Mouse (Mus musculus) adrenal gland, postnatal 36 days (tissue): ENCODE measurements around the gene Hspe1. TPM values are rescaled to one million over a fixed set of nuclear protein-coding genes. Genes with fewer than 3 reads are reported as not detected.
"Not testable (repeated sequence)": the region's sequence is repeated elsewhere in the genome, so short reads cannot be mapped to it uniquely, and the experiment has no call there.

Experiments
- DNase-seq, 2 experiments: peaks; one replicate each; pipeline ENCODE4 v3.0.0; 2021; ENCODE audit warnings: mixed read lengths in 1 of 2
- long read RNA-seq, 2 experiments: library from polyadenylated mRNA; stranded (forward); transcript quantifications; one replicate each; pipeline ENCODE4 v2.0.0; 2021; ENCODE audit warnings: borderline sequencing depth in 2 of 2
- total RNA-seq, 2 experiments: library from RNA; stranded (reverse); gene quantifications; 2 replicates each; pipeline ENCODE4 v1.2.3; 2021

Hspe1 gene
- 100 to 1,000 TPM; 769 to 795 TPM for total RNA-seq
- long read RNA-seq, experiment 1, transcript Hspe1-202 (2 exons, 964 nt): minor isoform, 10 of 1,538 reads
- long read RNA-seq, experiment 1, transcript Hspe1-201 (4 exons, 774 nt): major isoform, 1,389 of 1,538 reads
- long read RNA-seq, experiment 1, partial matches to known transcripts: 100 of 1,538 reads
- long read RNA-seq, experiment 1, other reads (novel, unspliced or antisense): 39 of 1,538 reads
- long read RNA-seq, experiment 2, transcript Hspe1-201 (4 exons, 774 nt): major isoform, 507 of 538 reads
- long read RNA-seq, experiment 2, partial matches to known transcripts: 22 of 538 reads
- long read RNA-seq, experiment 2, other reads (novel, unspliced or antisense): 9 of 538 reads

DNA sequence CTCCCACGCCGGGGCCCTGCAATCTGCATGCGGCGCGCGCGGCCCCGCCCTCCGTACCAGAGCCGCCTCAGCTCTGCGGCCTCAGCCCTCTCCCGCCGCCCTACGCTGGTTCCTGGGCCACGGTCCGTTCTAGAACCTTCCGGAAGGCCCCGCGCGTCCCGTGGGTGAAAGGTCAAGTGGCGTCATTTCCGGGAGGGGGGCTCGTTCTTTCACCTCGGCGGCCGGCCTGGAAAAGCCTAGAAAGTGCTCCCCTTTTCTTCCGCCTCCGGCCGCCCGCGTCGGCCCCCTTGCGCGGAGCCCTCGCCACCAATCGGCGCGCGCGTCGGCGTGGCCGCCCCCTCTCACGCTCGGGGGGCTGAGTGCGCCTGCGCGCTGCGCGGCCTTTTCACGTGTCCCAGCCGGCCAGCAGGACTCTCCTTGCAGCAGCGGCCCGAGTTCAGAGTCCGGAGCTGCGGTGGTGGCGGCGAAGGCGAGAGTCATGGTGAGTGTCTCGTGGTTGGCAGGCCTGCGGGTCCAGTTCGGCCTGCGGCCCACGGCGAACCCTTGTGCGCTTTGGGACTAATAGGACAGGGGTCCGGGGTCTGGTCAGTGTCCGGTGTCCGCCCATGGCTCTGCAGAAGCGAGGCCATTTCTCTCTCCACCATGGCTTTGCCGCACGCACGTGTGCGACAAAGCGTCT is at the start of gene Hspe1, which contains the start of gene Hspd1:
Hspe1 (plus strand) TSS at position 201 of the 679 bp plus-strand sequence.
Hspd1 (minus strand) TSS at position 312 of the 679 bp plus-strand sequence.
- DNase-seq: peak; percentile 99

DNA sequence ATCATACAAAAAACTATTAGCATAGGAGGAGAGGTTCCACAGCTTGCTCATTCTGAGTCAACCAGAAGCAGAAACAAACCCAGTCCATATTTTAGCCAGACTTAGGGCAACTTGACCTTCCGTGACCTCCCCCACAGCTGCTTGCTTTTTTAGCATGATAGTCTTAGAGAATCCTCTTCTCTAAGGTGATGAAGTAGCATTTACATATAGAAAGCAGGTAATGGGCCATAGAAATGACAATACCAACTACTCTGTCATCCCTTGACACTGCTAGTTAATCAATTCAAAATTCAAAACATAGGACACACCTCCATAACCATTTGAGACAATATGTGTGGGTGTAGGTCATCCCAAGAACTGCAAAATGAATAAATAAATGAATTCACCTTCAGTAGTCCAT is 48.0 kb upstream of the Hspe1 start:
- no peak for DNase-seq

DNA sequence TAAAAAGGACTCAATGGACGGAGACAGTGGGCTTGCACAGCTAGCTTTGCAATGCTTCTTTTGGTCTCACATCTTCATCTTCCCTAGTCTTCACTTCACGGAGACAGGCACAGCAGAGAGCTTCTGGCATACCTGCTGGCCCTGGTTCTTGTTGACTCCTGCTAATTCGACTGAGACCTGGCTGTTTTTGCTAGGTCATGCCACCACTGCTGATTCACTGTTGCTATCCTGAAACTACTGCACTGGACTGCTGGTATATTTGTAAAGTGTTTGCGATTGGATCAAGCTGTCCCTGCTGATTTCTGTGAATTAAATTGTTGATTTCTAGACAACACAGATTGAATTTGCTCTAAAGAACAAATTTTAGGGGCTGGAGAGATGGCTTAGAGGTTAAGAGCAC is 46.2 kb upstream of the Hspe1 start:
- DNase-seq: no peak

DNA sequence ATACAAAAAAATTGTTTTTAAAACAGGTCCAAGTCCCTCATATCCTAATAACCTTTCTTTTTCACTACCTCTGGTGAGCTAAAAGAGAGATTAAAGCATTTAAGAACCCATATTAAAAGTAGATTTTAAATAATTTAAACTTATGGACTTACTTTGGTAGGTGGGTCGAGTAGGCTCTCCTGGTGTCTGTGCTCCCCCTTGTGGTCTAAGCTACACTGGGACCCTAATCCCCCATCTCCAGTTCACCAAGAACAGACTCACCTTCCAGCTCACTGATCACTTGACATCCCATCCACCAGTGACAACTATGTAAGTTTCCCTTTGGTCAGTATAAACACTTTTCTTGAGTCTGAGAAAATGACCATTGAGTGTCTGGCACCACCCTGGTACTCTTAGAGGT is 45.7 kb upstream of the Hspe1 start:
- no peak for DNase-seq

DNA sequence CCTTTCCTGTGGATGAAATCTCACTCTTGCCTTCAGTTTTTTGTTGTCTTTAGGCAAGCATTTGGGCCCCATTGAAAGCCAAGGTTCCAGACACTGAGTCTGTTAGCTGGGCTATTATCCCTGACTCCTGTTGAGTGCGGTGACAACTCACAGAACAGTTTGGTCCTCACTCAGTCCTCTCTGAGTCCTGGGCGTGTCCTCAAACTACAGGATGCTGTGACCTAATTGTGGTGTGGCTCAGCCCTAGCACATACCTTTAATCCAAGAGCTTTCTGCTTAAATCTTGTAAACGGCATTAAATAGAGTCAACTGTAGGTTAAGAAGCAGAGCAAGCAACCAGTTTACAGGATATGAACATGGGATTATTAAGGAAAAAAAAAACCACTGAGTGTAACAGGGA is 44.8 kb upstream of the Hspe1 start:
- no peak for DNase-seq

DNA sequence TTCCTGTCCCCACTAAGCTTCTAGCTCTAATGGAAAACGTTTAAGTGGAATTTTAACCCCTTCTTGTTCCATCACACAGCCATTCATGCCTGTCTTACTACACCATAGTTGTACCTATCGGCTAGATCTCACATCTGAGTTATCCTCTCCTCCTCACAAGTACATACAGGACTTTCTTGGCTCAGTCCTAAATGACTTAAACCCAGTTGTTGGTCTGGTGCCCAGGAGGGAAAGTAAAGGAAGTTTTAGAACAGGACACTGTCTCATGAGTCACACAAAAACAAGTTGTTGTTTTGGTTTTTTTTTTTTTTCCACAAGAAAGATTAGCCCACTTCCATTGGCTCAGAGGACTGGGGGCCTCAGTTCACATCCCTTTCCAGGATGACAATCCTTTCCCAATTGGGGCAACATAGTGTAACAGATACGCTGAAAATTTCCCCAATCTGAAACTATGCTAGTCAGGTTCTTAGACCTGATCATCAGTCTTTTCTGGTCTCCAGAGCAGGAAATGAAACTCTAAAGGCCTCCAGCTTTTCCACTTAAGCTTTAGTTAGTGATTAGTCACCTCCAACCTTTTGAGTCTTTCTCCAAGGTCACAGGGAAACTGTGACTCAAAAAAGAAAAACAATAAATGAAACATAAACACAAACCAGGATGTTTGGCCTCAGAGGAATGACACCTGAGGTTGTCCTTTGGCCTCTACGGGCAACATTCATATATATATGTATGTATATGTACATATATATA is 38.9 kb upstream of the Hspe1 start:
- DNase-seq: no peak

DNA sequence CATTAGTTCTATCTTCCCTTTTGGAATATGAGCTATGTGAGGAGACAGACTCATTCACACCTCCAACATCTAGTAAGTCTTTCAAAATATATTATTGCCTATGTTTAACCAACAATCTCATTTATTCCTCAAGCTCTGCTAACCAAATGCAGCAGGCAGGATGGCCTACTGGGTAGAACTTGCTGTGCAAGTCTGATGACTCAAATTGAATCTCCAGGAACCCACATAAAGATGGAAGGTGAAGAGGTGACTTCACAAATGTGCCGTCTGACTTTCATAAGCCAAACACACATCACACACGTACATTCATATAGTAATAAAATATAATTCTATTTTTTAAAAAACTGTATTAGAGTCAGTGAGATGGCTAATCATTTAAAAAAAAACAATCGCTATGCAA is 36.3 kb upstream of the Hspe1 start:
- no peak for DNase-seq

DNA sequence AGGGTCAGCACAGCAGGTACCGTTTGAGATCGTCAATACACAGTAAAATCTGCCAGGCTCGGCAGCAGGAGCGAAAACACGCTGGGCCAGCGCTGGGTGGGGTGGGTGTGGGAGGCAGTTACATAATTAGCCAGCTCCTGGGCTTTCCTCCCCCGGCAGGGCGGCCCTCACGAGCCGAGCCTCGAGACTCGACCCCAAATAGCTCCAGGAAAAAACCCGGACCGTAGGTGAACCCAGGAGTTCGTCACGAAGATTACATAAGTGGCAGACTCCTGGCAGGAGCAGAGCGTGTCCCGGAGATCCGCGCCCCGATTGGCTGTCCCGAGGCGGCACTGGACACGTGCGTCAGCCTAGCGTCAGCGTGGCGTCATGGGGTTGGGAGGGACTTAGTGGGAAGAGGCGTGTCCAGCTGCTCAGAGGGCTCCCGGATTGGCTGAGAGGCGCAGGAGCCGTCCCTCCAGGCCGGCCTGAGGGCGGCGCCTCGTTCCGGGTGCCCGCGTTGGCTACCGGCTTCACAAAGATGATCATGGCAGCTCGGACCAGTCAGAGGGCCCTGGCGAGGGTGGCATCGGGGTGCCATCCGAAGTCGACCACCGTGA is 35.5 kb upstream of the Hspe1 start, which contains the start of gene Coq10b:
Coq10b (plus strand) TSS at position 416 of the 599 bp plus-strand sequence.
- peak; percentile 99 for DNase-seq

DNA sequence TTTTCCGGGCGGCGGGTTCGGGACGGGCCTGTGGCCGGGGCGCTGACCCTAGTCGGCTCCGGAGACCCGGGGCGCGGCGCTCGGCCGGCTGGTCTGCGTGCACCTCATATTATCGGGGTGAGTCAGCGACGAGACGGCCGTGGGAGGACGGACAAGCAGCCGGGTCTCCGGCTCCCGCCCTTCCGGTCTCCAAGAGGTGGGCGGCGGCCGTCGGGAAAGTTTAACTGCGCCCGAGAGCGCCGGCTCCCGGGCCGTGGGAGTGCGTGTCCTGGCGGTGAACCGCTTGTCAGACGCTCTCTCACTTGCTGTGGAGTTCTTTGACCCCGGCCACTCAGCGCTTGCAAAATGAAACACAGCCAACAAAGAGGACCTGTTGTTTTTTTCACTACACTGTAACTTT is 34.9 kb upstream of the Hspe1 start:
- DNase-seq: peak; percentile 88 to 89

DNA sequence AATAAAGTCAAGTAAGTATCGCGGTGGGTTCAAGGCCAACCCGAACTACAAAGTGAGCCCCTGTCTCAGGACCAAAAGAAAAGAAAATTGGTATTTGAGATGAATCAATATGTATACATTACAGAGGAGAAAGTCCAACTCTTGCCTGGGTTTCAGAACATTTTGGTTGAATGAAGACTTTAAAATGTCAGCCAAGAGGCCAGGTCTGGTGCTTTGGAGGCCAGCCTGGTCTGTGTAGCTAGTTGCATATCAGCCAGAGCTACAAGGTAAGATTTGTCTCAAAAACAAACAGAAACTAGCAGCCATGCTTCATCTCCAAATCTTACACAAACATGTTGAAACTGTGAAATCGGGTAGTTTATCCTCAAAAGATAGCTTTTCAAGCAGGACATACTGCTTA is 34.3 kb upstream of the Hspe1 start:
- DNase-seq: no peak

DNA sequence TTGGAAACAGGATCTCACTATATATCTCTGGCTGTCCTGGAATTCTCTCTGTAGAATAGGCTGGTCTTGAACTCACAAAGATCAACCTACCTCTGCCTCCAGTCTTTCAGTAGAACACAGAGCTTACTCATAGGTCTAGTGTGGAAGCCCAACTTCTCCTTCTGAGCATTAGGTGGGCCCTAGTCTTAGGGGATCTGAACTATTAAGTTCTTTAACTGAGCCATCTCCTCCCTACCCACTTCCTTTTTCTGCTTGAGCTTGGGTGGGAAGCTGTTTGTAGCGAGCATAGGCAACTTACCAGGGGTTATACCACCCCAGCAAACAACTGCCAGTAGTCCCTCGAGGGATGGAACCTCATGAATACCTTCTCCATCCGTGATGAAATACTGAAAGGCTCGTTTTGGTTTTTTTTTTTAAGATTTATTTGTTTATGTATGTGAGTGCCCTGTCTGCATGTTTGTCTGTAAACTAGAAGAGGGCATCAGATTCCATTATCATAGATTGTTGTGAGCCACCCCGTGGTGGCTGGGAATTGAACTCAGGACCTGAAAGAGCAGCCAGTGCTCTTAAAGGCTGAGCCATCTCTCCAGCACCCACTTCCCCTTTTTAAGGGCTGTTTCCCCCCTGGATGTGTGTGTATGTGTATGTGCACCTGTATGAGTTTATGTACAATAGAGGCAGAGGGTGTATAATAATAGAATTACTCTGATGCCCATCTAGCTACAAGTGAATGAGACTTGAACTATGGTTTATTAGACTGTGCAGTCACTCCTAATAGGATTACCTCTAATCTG is 32.4 kb upstream of the Hspe1 start:
- DNase-seq: no peak

DNA sequence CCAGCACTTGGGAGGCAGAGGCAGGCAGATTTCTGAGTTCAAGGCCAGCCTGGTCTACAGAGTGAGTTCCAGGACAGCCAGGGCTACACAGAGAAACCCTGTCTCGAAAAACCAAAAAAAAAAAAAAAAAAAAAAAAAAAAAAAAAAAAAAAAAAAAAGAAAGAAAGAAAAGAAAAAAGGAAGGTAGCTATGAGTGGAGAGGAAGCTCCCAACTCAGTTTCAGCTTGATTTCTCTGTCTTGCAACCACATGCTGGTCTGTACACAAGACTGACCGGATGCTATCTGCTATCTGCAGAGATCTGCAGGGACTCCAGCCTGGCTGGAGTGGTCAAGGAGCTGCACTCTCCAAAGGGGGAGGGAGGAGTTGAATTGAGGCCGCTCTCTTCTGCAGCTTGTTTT is 29.5 kb upstream of the Hspe1 start:
- not testable (repeated sequence) for DNase-seq

DNA sequence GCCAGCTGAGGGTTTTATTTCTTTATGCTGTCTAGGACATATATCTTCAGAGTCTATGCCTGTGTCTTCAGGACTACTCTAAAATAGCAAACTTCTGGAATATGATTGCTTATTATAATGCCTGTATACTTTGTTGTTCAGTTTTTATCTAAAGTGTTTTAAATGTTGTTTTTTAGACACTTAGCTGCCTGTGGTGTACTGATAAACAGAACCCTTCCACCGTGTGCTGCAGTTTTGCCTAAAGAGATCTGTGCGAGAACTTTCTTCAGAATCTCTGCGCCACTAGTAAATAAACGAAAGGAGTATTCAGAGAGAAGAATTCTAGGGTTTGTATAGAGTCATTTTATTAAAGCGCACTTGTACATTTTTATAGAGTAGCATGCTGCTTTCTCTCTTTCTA is 26.8 kb upstream of the Hspe1 start:
- DNase-seq: no peak

DNA sequence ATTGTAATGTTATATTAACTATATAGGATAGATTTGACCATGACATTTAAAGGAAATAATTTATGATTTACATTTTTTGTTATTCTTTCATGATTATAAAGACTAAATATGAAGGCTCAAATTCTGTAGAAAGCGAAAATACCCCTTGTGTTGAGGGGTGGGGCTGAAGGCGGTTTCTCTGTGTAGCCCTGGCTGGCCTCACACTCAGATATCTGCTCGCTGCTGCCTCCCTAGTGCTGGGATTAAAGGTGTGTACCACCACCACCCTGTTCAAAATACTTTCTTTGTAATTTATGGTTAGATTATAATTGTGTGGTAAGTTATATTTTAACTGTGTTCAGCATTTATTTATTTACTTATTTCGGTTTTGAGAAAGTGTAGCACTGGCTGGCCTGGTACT is 26.2 kb upstream of the Hspe1 start:
- DNase-seq: no peak

DNA sequence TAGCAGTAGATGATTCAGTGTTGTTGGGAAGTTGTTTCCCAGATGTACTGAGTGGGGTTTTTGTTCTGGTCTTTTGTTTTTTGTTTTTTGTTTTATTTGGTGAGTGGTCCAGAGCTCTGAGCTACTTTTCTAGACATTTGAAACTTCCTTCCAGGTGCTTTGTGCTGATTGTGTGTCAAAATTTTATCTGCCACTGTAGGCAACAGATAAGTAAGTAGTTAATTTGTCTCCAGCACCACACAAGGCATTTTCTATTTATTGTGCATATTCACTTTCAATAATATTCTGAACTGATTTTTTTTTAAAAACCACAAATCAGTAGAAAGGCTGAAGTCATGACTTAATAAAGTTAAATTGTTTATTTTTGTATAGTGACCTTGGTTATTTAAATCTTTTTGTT is 15.6 kb upstream of the Hspe1 start:
- not testable (repeated sequence) for DNase-seq

DNA sequence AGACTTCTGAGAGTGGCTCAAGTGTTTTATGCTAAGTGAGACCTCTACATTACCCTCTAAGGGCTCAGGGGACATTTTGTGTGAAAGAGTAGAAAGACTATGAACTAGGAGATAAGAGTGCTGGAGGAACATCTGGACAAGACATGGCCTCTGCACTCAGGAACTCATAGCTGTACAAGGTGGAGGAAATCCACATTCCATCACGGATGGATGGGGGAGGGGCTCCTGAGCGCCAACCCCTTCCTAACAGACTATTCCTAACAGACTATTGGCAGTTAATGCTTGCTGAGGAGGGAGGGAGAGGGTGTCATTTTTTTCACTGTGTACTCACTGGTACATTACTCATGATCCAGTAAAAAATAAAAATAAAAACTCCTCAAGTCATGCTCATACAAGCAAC is 13.2 kb upstream of the Hspe1 start:
- peak in 1 of 2 experiments; percentile 21 for DNase-seq

DNA sequence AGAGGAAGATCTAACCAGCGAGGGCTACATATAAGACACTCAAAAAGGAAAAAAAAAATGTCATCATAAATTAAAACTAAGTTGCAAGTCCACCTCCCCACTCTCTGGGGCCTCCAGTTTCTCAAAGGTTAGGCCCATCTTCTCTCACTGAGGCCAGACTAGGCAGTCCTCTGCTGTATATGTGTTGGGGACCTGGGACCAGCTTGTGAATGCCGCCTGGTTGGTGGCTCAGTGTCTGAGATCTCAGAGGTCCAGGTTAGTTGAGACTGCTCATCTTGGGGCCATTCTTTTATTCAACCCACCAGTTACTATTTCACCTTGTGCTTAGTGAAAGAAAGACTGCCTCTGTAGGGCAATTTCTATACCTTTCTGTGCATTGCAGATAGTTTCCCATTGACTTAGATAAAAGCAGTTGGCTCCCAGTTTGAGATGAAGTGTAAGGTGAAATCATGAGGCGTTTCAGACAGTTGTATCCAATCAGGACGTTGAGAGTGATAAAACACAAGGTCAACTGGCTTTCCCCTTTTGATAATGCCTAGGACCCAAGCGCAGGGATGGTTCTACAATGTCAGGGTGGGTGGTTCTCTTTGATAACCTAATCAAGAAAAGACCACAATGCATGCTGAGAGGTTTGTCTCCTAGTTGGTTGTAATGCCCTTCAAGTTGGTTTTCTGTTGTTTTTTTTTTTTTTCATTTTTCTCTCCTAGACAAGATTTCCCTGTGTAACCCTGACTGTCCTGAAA is 12.1 kb upstream of the Hspe1 start:
- no peak for DNase-seq

DNA sequence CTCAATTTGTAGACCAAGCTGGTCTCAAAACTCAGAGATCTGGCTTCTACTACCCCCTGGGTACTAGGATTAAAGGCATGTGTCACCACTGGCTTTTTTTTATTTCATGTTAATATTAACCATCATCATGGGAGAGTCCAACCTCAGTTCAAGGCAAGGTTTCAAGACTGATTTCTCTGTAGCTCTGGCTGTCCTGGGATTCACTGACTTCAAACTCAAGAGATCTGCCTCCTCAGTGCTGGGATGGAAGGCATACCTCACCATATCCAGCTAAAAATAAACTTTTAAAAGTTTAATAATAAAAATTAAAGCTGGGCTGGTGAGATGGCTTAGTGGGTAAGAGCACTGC is 11.6 kb upstream of the Hspe1 start:
- DNase-seq: no peak

DNA sequence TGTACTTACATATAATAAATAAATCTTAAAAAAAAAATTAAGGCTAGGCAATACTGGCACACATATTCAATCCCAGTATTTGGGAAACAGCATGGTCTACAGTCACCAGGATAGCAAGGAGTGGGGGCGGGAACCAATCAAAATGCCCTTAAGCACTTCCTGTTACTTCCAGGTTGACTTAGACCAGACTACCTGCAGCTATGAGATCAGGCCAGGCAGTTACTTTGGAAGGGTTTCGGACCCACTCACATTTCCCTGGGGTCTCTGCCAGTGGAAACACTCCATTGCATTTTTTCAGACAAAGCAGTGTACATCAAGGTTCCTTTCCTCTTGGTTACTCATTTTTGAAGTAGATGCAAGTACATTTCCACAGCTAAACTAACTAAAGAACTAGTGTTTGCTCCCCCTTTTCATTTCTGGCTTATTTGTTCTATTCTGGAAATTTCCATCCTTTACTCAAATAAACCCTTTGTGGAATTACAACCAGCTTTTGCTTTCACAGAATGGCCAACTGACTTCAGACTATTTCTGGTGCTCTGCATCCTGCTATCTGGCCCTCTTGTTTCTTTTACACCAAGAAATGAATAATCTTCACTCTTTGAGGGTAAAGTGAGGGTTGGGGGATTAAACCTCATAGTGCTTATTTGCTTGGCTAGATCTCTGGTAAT is 10.9 kb upstream of the Hspe1 start:
- peak; percentile 34 to 40 for DNase-seq

DNA sequence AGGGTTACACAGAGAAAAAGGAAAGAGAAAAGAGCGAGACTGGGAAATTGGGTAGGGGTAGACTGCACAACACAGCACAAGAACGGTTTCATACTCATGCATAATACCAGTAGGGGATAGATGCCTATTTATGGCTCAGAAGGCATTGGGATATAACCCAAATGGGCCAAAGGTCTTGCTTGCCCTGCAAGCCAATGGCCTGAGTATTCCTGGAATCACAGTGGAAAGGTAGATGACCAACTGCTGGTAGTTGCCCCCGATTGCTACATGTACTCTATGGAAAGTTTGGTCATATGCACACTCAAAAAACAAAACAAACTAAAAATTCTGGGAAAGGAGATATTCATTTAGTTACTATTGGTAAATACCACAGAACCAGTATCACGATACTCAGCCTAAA is 8.3 kb upstream of the Hspe1 start:
- DNase-seq: peak in 1 of 2 experiments; percentile 18
